Mouse (Mus musculus) thymus, postnatal 25 days (tissue): Measurements from ENCODE around the gene Auts2.

Experiments
- DNase-seq: peaks from one replicate; pipeline ENCODE4 v3.0.0; 2022

Gene Auts2

GRCm38 (mm10) chr5:131826362-131827261, 716.5 kb downstream of the Auts2 start:
- DNase-seq = no peak

- no peak for DNase-seq
Observed at GRCm38 (mm10) chr5:131825421-131825820, 717.7 kb downstream of the Auts2 start.

GRCm38 (mm10) chr5:131824197-131824991, 718.8 kb downstream of the Auts2 start:
- DNase-seq = no peak

- DNase-seq = no peak
Observed at GRCm38 (mm10) chr5:131821461-131821860, 721.7 kb downstream of the Auts2 start.

- no peak for DNase-seq
Observed at GRCm38 (mm10) chr5:131819251-131819691, 723.9 kb downstream of the Auts2 start.

GRCm38 (mm10) chr5:131815498-131815897, 727.6 kb downstream of the Auts2 start:
- no peak for DNase-seq

GRCm38 (mm10) chr5:131814503-131815003, 728.6 kb downstream of the Auts2 start:
- DNase-seq = no peak

- DNase-seq = no peak
Observed at GRCm38 (mm10) chr5:131813952-131814502, 729.1 kb downstream of the Auts2 start.

GRCm38 (mm10) chr5:131813331-131813781, 729.8 kb downstream of the Auts2 start:
- no peak for DNase-seq

- DNase-seq = no peak
Observed at GRCm38 (mm10) chr5:131812483-131813063, 730.6 kb downstream of the Auts2 start.

GRCm38 (mm10) chr5:131806350-131806749, 736.8 kb downstream of the Auts2 start:
- no peak for DNase-seq

GRCm38 (mm10) chr5:131805277-131805676, 737.9 kb downstream of the Auts2 start:
- DNase-seq = no peak

GRCm38 (mm10) chr5:131803609-131804008, 739.5 kb downstream of the Auts2 start:
- DNase-seq = no peak

GRCm38 (mm10) chr5:131802340-131803036, 740.7 kb downstream of the Auts2 start:
- DNase-seq = no peak

- DNase-seq = no peak
Observed at GRCm38 (mm10) chr5:131801924-131802323, 741.2 kb downstream of the Auts2 start.

GRCm38 (mm10) chr5:131798373-131798772, 744.8 kb downstream of the Auts2 start:
- no peak for DNase-seq

GRCm38 (mm10) chr5:131797044-131797443, 746.1 kb downstream of the Auts2 start:
- no peak for DNase-seq

GRCm38 (mm10) chr5:131794411-131795133, 748.6 kb downstream of the Auts2 start:
- no peak for DNase-seq

GRCm38 (mm10) chr5:131789601-131790000, 753.5 kb downstream of the Auts2 start:
- DNase-seq = no peak

GRCm38 (mm10) chr5:131788008-131788407, 755.1 kb downstream of the Auts2 start:
- no peak for DNase-seq

- DNase-seq = no peak
Observed at GRCm38 (mm10) chr5:131783241-131783640, 759.9 kb downstream of the Auts2 start.
